In the genomic region with DNA sequence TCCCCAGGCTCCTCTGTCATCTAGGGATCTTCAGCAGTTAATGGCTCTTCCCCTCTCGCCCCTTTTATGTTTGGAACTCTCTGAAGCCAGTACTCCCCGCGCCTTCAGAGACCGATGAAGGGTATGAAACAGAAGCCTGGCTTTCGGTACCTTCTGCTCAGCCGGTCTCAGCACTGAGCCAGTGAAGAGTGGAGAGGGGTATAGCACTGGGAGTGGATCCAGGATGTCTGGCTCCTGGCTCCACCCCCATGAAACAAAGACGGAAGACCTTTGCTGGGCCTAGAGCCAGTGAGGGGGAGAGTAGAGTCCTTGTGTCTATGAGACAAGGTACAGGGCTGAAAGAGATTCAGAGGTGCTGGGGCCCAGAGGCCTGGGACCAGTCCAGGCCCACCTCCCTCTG, we compare ENCODE assay signal across 8 mouse cellular contexts. TPM values are rescaled to one million over a fixed set of nuclear protein-coding genes. Genes with fewer than 3 reads are reported as not detected.
DNase-seq lines count a peak whose midpoint lies in the region; ATAC-seq lines count a peak whose summit lies in the region.

No protein-coding gene starts in this region.

- no peaks in the 10 kb centered on the region for H3K9me3 ChIP-seq in heart, embryonic 13.5 days
- H3K9me3 ChIP-seq in kidney, embryonic 15.5 days (replicated peaks): no peaks in the 10 kb centered on the region

- WGBS in heart, embryonic 13.5 days: 50% methylated on average over 7 of the region's 7 CpGs
- 52% methylated on average over 7 of the region's 7 CpGs for WGBS in kidney, embryonic 15.5 days

- peak overlapping the region; percentile 60 for H3K4me2 ChIP-seq in heart, embryonic 13.5 days
- H3K4me2 ChIP-seq in kidney, embryonic 15.5 days: peak overlapping the region; percentile 51

- peak overlapping the region; percentile 62 for H3K9ac ChIP-seq in heart, embryonic 13.5 days
- H3K9ac ChIP-seq in kidney, embryonic 15.5 days: peak overlapping the region; percentile 36; the same call in 1 of the 2 replicates

- H3K4me1 ChIP-seq in heart, embryonic 13.5 days: peaks cover 25% of the 10 kb centered on the region
- peaks cover 17% of the 10 kb centered on the region for H3K4me1 ChIP-seq in kidney, embryonic 15.5 days

- no peaks in the 10 kb centered on the region for H3K36me3 ChIP-seq in heart, embryonic 13.5 days
- no peaks in the 10 kb centered on the region for H3K36me3 ChIP-seq in kidney, embryonic 15.5 days

- H3K27me3 ChIP-seq in heart, embryonic 13.5 days (replicated peaks): 0 out of 2 replicates have a peak, but pooled peaks cover 3% of the 10 kb centered on the region
- H3K27me3 ChIP-seq in kidney, embryonic 15.5 days: no peaks in the 10 kb centered on the region

- H3K4me3 ChIP-seq in heart, embryonic 13.5 days: peak overlapping the region; percentile 31
- H3K4me3 ChIP-seq in kidney, embryonic 15.5 days (replicated peaks): peak overlapping the region; percentile 25

- peak; percentile 14 for DNase-seq in urinary bladder, postnatal 14 days (ENCODE audit: low spot score)
- DNase-seq in urinary bladder, postnatal 25 days (ENCODE audit: low spot score): no peak
- DNase-seq in thymus, adult 18-20 months: no peak
- DNase-seq in cerebellum, adult 9-10 months: no peak
- DNase-seq in cerebellum, postnatal 25 days: no peak

- H3K27ac ChIP-seq in heart, embryonic 13.5 days (replicated peaks): peak overlapping the region; percentile 82
- H3K27ac ChIP-seq in kidney, embryonic 15.5 days: peak overlapping the region; percentile 84

- peak; percentile 47; the same call in 1 of the 2 replicates for ATAC-seq in heart, embryonic 13.5 days (ENCODE audit: extremely low read depth, insufficient number of reproducible peaks, low FRiP score, low TSS enrichment)
- peak; percentile 70 for ATAC-seq in kidney, embryonic 15.5 days (replicated peaks; ENCODE audit: low FRiP score)
- ATAC-seq in megakaryocyte-erythroid progenitor cell, adult 5-6 weeks (replicated peaks; ENCODE audit: low FRiP score, low TSS enrichment, poor library complexity, severe bottlenecking): peak; percentile 69

RNA-seq across cellular contexts. Expression of a gene that starts 12.5 kb away (rescaled TPM):
- polyA plus RNA-seq in heart, embryonic 13.5 days (2015; fragmentation: Nextera tagmentation; extraction: Ambion mirVana): 0.47 and 0.55 TPM in 2 replicates
- polyA plus RNA-seq in kidney, embryonic 15.5 days (2015; fragmentation: Nextera tagmentation; extraction: Ambion mirVana): 0.44 and 0.81 TPM in 2 replicates
- 0.47 and 0.72 TPM in 2 replicates for total RNA-seq in megakaryocyte-erythroid progenitor cell, adult 5-6 weeks (2014; fragmentation: Nextera tagmentation)
- total RNA-seq in megakaryocyte-erythroid progenitor cell, adult 5-6 weeks (2017): 0.19 and 11.8 TPM in 2 replicates

RNA-seq across cellular contexts. Expression of a gene that starts 16.5 kb away (rescaled TPM):
- 0.40 TPM in 1 of 2 replicates, not detected in the other for polyA plus RNA-seq in heart, embryonic 13.5 days (2015; fragmentation: Nextera tagmentation; extraction: Ambion mirVana)
- 0.33 TPM in 1 of 2 replicates, not detected in the other for polyA plus RNA-seq in kidney, embryonic 15.5 days (2015; fragmentation: Nextera tagmentation; extraction: Ambion mirVana)
- not detected in 2 replicates for total RNA-seq in megakaryocyte-erythroid progenitor cell, adult 5-6 weeks (2014; fragmentation: Nextera tagmentation)
- total RNA-seq in megakaryocyte-erythroid progenitor cell, adult 5-6 weeks (2017): not detected in 2 replicates

RNA-seq across cellular contexts. Expression of a gene that starts 37.9 kb away (rescaled TPM):
- 5.6 and 5.9 TPM in 2 replicates for polyA plus RNA-seq in heart, embryonic 13.5 days (2015; fragmentation: Nextera tagmentation; extraction: Ambion mirVana)
- 8.6 and 9.6 TPM in 2 replicates for polyA plus RNA-seq in kidney, embryonic 15.5 days (2015; fragmentation: Nextera tagmentation; extraction: Ambion mirVana)
- 1.7 and 4.3 TPM in 2 replicates for total RNA-seq in megakaryocyte-erythroid progenitor cell, adult 5-6 weeks (2014; fragmentation: Nextera tagmentation)
- total RNA-seq in megakaryocyte-erythroid progenitor cell, adult 5-6 weeks (2017): 1.0 and 1.8 TPM in 2 replicates

RNA-seq across cellular contexts. Expression of a gene that starts 38.2 kb away (rescaled TPM):
- 25.5 and 29.1 TPM in 2 replicates for polyA plus RNA-seq in heart, embryonic 13.5 days (2015; fragmentation: Nextera tagmentation; extraction: Ambion mirVana)
- 47.0 and 49.0 TPM in 2 replicates for polyA plus RNA-seq in kidney, embryonic 15.5 days (2015; fragmentation: Nextera tagmentation; extraction: Ambion mirVana)
- total RNA-seq in megakaryocyte-erythroid progenitor cell, adult 5-6 weeks (2014; fragmentation: Nextera tagmentation): 12.3 and 16.9 TPM in 2 replicates
- total RNA-seq in megakaryocyte-erythroid progenitor cell, adult 5-6 weeks (2017): 5.1 and 9.4 TPM in 2 replicates

RNA-seq across cellular contexts. Expression of a gene that starts 58.2 kb away (rescaled TPM):
- polyA plus RNA-seq in heart, embryonic 13.5 days (2015; fragmentation: Nextera tagmentation; extraction: Ambion mirVana): 42.5 and 43.4 TPM in 2 replicates
- polyA plus RNA-seq in kidney, embryonic 15.5 days (2015; fragmentation: Nextera tagmentation; extraction: Ambion mirVana): 10.0 and 12.3 TPM in 2 replicates
- 0.20 TPM in 1 of 2 replicates, not detected in the other for total RNA-seq in megakaryocyte-erythroid progenitor cell, adult 5-6 weeks (2014; fragmentation: Nextera tagmentation)
- total RNA-seq in megakaryocyte-erythroid progenitor cell, adult 5-6 weeks (2017): 0.11 and 0.28 TPM in 2 replicates
